Mouse (Mus musculus) megakaryocyte, embryonic 14.5 days (primary cell): ENCODE data around the gene Enpp3.

Experiments
- FLI1 ChIP-seq: IDR thresholded peaks from 2 replicates; pipeline ENCODE4 v1.6.1; 2012; ENCODE audit warnings: low read length, inconsistent platforms, mixed read lengths
- GATA1 ChIP-seq: IDR thresholded peaks from 3 replicates; pipeline ENCODE4 v1.6.1; 2012; ENCODE audit warnings: mixed read lengths, low read length, inconsistent platforms, borderline replicate concordance

- TF ChIP-seq GATA1 = no peak
- TF ChIP-seq FLI1 = no peak
Observed at GRCm38 (mm10) chr10:24805876-24806275, 36.7 kb downstream of the Enpp3 start.
